Mouse (Mus musculus) kidney, embryonic 14.5 days (tissue): ENCODE measurements around the gene Rras2. TPM values are rescaled to one million over a fixed set of nuclear protein-coding genes. Genes with fewer than 3 reads are reported as not detected.

ENCODE experiments used
- ATAC-seq: fragments of 200-750 bp; cut with Nextera tagmentation; 2 replicates; pipeline ENCODE4 v1.8.0; 2017; ENCODE audit warnings: moderate number of reproducible peaks, mild to moderate bottlenecking, moderate TSS enrichment, moderate library complexity; ENCODE audit not compliant: low FRiP score, low TSS enrichment
- H3K27ac ChIP-seq: fragments of 300-500 bp; sonication (generic); 2 replicates; pipeline ENCODE4 v1.5.1; 2014; ENCODE audit warnings: low read depth, mild to moderate bottlenecking, low read length, moderate library complexity, mixed read lengths
- H3K27me3 ChIP-seq: fragments of 300-500 bp; sonication (generic); 2 replicates; pipeline ENCODE4 v1.6.1; 2014; ENCODE audit warnings: mild to moderate bottlenecking, low read length; ENCODE audit not compliant: control insufficient read depth, insufficient read depth
- H3K36me3 ChIP-seq: fragments of 300-500 bp; sonication (generic); 2 replicates; pipeline ENCODE4 v1.6.1; 2014; ENCODE audit warnings: low read length, mixed read lengths; ENCODE audit not compliant: control insufficient read depth, insufficient read depth
- H3K4me1 ChIP-seq: fragments of 300-500 bp; sonication (generic); 2 replicates; pipeline ENCODE4 v1.6.1; 2014; ENCODE audit warnings: low read length, mixed read lengths; ENCODE audit not compliant: control insufficient read depth, insufficient read depth
- H3K4me2 ChIP-seq: fragments of 300-500 bp; sonication (generic); replicated peaks from 2 replicates; pipeline ENCODE4 v1.6.1; 2014; ENCODE audit warnings: low read depth, mild to moderate bottlenecking, low read length
- H3K4me3 ChIP-seq: fragments of 300-500 bp; sonication (generic); 2 replicates; pipeline ENCODE4 v1.5.1; 2014; ENCODE audit warnings: mild to moderate bottlenecking, low read length
- H3K9ac ChIP-seq: fragments of 300-500 bp; sonication (generic); 2 replicates; pipeline ENCODE4 v1.6.1; 2014; ENCODE audit warnings: low read depth, mild to moderate bottlenecking, low read length, moderate library complexity
- H3K9me3 ChIP-seq: fragments of 300-500 bp; sonication (generic); 2 replicates; pipeline ENCODE4 v1.6.1; 2016; ENCODE audit warnings: low read length; ENCODE audit not compliant: control insufficient read depth
- WGBS: fragments of 180-500 bp; shearing (Covaris S2); extraction: QIAGEN DNeasy Blood & Tissue Kit; methylation state at CpG from one replicate; pipeline ENCODE4 v1.1.7; 2014; 5-methylcytosine and 5-hydroxymethylcytosine counted together
- polyA plus RNA-seq: library from polyadenylated mRNA; unstranded; fragments of >200 nt; fragmentation: Nextera tagmentation; extraction: Ambion mirVana; gene quantifications from 2 replicates; pipeline ENCODE4 v1.2.1, GENCODE M21; 2014

The Rras2 gene
- polyA plus RNA-seq, 1 experiment from 2014 or later: 46.4 TPM

- no peaks in the 10 kb centered on the region for H3K9me3 ChIP-seq
- WGBS: 56% methylated on average over 6 of the region's 6 CpGs
- H3K27me3 ChIP-seq: no peaks in the 10 kb centered on the region
- H3K9ac ChIP-seq: no peak overlapping the region
- peak overlapping the region; percentile 1; the same call in 1 of the 2 replicates for H3K27ac ChIP-seq
- H3K4me2 ChIP-seq: no peak overlapping the region
- ATAC-seq: no peak
- no peaks in the 10 kb centered on the region for H3K36me3 ChIP-seq
- H3K4me1 ChIP-seq: peaks cover 38% of the 10 kb centered on the region
- H3K4me3 ChIP-seq: no peak overlapping the region
Observed at GRCm38 (mm10) chr7:114086021-114086710, 31.4 kb downstream of the Rras2 start.

DNA sequence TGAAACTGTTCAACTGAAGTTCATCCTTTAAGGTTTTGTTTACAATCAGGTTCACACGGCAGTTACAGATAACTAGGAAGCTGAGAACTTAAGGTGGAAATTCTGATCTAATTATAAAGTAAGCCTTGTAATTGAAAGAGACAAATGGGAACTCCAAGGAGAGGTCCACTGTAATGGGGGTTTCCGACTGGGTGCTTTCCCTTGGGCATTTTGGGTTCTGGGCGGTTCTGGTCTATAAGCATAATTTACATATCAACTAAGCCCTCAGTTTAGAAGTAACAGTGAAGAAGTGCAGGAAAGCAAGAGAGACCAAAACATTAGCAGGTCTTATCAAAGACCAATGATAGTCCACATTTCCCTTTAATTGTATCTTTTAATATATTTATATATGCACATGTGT lies 33.8 kb downstream of the Rras2 start:
- no peaks in the 10 kb centered on the region for H3K9me3 ChIP-seq
- H3K27me3 ChIP-seq: no peaks in the 10 kb centered on the region
- H3K4me3 ChIP-seq: no peak overlapping the region
- no peak overlapping the region for H3K4me2 ChIP-seq
- H3K27ac ChIP-seq: no peak overlapping the region
- ATAC-seq: no peak
- H3K36me3 ChIP-seq: no peaks in the 10 kb centered on the region
- H3K4me1 ChIP-seq: peaks cover 31% of the 10 kb centered on the region
- 62% methylated on average over 3 of the region's 3 CpGs for WGBS
- H3K9ac ChIP-seq: no peak overlapping the region

- no peak overlapping the region for H3K4me2 ChIP-seq
- no peaks in the 10 kb centered on the region for H3K27me3 ChIP-seq
- 90% methylated on average over 2 of the region's 2 CpGs for WGBS
- no peak for ATAC-seq
- H3K27ac ChIP-seq: no peak overlapping the region
- H3K9ac ChIP-seq: no peak overlapping the region
- peaks cover 27% of the 10 kb centered on the region for H3K4me1 ChIP-seq
- no peak overlapping the region for H3K4me3 ChIP-seq
- H3K9me3 ChIP-seq: no peaks in the 10 kb centered on the region
- no peaks in the 10 kb centered on the region for H3K36me3 ChIP-seq
Observed at GRCm38 (mm10) chr7:114083088-114083487, 34.5 kb downstream of the Rras2 start.

DNA sequence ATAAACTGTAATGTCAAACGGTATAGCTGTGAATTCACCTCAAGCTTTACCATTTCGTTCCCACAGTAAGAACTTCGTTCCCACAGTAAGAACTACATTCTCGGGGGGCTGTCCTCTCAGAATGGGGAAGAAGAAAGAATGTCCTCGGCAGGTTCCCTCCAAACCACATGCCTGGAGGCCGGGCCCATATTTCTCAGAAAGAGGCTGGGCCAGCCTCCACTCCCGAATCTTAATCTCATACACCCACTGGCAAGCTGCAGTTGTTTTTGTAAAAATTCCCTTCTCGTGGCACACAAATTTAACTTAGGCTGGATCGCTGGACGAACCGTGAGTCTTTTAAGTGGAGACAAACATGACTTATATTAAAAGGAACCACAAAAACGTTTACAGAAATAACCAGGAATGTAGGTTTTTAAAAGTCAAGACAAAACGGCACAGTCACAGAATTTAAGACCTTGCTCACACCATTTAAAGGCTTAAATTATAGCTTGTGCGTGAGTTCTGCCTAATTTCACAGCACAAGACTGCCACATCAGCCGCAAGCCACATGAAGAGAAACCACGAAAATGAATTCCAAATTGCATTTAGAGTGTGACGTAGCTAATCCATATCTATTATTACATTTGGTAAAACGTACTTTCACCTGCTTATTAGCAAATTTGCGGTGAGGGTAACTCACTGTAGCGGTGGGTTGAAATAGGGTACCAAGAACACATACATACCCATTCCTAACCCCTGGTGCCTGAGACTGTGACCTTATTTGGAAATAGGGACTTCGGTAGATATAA lies 35.8 kb downstream of the Rras2 start:
- H3K27me3 ChIP-seq: no peaks in the 10 kb centered on the region
- peaks cover 14% of the 10 kb centered on the region for H3K4me1 ChIP-seq
- 75% methylated on average over 21 of the region's 21 CpGs for WGBS
- no peak for ATAC-seq
- H3K9ac ChIP-seq: no peak overlapping the region
- no peak overlapping the region for H3K4me3 ChIP-seq
- no peak overlapping the region for H3K27ac ChIP-seq
- no peak overlapping the region for H3K4me2 ChIP-seq
- H3K9me3 ChIP-seq: no peaks in the 10 kb centered on the region
- H3K36me3 ChIP-seq: no peaks in the 10 kb centered on the region

- no peak overlapping the region for H3K27ac ChIP-seq
- 98% methylated on average over 5 of the region's 5 CpGs for WGBS
- H3K4me3 ChIP-seq: no peak overlapping the region
- no peaks in the 10 kb centered on the region for H3K9me3 ChIP-seq
- H3K27me3 ChIP-seq: no peaks in the 10 kb centered on the region
- ATAC-seq: no peak
- no peaks in the 10 kb centered on the region for H3K36me3 ChIP-seq
- H3K9ac ChIP-seq: no peak overlapping the region
- H3K4me1 ChIP-seq: peaks cover 5% of the 10 kb centered on the region; the same call in 1 of the 2 replicates
- H3K4me2 ChIP-seq: no peak overlapping the region
Observed at GRCm38 (mm10) chr7:114080250-114080649, 37.3 kb downstream of the Rras2 start.

DNA sequence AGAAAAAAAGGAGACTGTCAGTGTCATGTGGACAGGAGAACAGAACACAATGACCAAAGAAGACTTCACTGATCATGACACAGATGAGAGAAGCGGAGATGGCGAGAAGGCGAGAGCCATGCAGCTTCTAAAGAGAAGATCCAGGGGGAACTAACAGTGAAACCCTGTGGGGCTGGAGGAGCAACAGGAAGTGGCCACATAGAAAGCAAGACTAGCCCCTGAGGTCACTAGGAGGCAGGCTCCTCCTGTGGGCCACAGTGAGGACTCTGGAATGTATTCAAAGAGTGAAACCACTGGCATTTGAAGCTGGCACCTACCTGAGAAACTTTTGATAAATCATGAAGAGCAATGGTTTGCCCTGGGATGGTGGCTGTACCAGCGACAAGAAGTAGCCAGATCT lies 38.2 kb downstream of the Rras2 start:
- 93% methylated on average over 4 of the region's 4 CpGs for WGBS
- H3K27me3 ChIP-seq: no peaks in the 10 kb centered on the region
- no peaks in the 10 kb centered on the region for H3K36me3 ChIP-seq
- peaks cover 5% of the 10 kb centered on the region; the same call in 1 of the 2 replicates for H3K4me1 ChIP-seq
- no peak overlapping the region for H3K4me2 ChIP-seq
- no peak overlapping the region for H3K27ac ChIP-seq
- H3K4me3 ChIP-seq: no peak overlapping the region
- no peaks in the 10 kb centered on the region for H3K9me3 ChIP-seq
- no peak overlapping the region for H3K9ac ChIP-seq
- no peak for ATAC-seq

- H3K27ac ChIP-seq: no peak overlapping the region
- H3K9ac ChIP-seq: no peak overlapping the region
- peaks cover 21% of the 10 kb centered on the region for H3K4me1 ChIP-seq
- no peak overlapping the region for H3K4me2 ChIP-seq
- no peaks in the 10 kb centered on the region for H3K27me3 ChIP-seq
- no peaks in the 10 kb centered on the region for H3K36me3 ChIP-seq
- ATAC-seq: no peak
- no peaks in the 10 kb centered on the region for H3K9me3 ChIP-seq
- WGBS: 80% methylated on average over 2 of the region's 2 CpGs
- no peak overlapping the region for H3K4me3 ChIP-seq
Observed at GRCm38 (mm10) chr7:114074595-114074994, 43.0 kb downstream of the Rras2 start.

DNA sequence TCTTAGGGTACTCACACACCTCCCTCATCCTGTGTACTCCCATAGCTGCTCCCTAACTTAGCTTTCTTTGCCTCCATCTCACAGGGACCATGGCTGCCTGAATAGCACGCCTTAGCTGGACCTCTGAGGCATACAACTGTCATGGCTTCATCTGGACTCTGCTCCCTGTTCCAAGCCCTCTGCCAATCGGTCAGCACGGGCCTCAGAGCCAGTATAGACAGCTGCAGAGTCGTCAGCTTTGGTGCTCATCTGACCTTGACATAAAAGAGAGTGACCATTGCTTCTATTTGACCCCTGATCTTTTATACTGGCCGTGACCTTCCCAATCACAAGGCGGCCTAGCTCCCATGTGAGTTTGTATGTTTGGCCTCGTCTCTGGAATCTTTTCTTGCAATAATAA lies 43.4 kb downstream of the Rras2 start:
- Histone ChIP-seq H3K4me1 (peaks cover 21% of the 10 kb centered on the region), H3K36me3 (no peaks in the 10 kb centered on the region), H3K4me3 (no peak overlapping the region), H3K4me2 (no peak overlapping the region), H3K27ac (no peak overlapping the region), H3K27me3 (no peaks in the 10 kb centered on the region), H3K9ac (no peak overlapping the region), H3K9me3 (no peaks in the 10 kb centered on the region)
- no peak for ATAC-seq
- 51% methylated on average over 7 of the region's 7 CpGs for WGBS
